Mouse (Mus musculus): Measurements from ENCODE around the gene Pax2.

Gene Pax2

DNA sequence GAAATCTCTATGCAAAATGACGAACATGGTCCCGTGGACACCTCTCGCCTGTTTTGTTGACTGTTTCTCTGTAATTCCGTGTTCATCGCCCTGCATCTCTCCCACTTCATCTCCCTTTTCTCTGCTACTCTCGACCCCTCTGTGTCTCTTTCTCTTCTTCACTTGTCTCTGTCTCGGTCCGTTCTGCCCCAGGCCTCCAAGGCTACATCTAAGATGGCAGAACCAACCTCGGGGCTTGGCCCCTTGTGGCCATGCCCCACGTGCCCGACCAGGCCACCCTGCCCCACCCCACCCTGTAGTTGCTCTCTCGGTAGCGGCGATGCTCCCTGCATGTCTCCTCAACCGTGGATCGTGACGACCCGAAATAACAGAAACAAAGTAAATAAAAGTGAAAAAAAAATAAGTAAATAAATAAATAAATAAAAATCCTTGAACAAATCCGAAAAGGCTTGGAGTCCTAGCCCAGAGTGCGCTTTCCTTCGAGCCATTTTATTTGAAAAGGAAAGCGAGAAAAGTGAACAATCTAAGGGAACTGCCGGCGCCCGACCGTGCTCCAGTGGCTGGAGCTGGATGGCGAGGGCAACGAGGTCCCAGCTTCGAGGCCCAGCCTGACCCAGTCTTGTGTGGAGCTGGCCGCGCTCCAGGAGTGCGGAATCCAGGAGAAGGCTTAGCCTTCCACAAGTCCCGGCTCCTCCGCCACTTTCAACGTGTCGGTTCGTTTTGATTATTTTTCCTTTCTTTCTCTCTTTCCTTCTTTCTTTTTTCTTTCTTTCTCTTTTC is 81.8 kb downstream of the Pax2 start:
- DNase-seq, result peak; percentile 83

DNA sequence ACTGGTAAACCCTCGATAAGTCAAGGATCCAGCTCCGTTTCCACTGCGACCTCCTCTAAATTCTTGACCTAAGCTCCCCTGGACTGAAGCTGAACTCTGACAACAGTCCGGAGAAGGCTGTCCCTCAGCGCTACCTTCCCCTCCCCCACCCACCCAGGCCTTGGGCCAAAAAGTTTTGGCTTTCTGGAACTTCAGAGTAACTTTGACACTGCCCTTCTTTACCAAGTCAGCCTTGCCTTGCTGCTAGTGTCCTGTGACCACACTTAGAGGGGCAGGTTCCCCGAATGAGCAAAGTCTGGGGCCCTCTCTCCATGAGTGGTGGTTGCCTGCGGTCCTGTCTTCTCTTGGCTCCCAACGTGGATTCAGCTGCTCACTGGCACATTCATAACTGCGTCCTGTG is 82.5 kb downstream of the Pax2 start:
- DNase-seq, result peak; percentile 77

- DNase-seq, result peak; percentile 43
Observed at GRCm38 (mm10) chr19:44842661-44843060, 86.8 kb downstream of the Pax2 start.

DNA sequence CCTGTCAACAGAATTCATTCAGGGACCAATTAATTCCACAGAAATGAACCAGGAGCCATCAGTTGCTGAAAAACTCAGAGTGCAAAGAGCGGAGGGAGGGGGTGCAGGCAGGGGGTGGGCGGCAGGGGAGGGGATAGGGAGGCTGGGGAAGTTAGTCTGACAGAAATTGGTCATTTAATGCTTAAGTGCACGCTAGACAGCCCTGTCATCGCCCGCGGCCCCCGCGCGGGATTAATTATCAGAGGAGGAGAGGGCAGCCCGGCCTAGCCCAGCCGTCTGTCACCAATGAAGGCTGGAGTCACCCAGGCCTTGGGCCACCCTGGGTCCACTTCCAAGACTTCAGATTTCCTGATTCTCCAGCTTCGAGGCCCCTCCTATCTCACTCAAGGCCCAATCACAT is 93.6 kb downstream of the Pax2 start:
- DNase-seq, result peak; percentile 41

DNA sequence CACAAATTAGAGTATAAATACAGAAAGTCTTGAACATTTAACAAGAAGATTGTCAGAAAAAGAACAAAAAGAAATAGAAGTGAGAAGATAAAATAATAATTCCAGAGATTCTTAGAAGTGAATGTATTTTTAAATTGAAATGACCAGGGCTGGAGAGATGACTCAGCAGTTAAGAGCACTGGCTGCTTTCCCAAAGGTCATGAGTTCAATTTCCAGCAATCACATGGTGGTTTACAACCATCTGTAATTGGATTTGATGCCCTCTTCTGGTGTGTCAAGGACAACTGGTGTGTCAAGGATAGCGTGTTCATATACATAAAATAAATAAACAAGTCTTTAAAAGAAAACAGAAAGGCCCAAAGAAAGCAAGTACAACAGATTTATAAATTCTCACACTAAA is 102.8 kb downstream of the Pax2 start:
- no peak for DNase-seq

DNA sequence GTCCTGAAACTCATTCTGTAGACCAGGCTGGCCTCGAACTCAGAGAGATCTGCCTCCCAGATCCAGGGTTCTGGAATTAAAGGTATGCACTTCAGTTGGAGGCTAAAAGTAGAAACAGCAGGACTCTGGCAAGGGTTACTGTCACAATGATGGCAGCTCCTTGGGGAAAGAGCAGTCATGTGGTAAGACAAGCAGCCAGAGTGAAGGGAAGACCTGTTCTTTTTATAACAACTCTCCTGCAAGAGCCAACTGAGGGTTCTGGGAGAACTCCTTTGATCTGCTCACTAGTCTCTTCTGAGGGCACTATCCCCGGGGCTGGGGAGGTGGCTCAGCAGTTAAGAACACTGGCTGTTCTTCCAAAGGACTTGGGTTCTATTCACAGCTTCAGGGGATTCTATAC is 112.9 kb downstream of the Pax2 start:
- DNase-seq, result peak; percentile 95

DNA sequence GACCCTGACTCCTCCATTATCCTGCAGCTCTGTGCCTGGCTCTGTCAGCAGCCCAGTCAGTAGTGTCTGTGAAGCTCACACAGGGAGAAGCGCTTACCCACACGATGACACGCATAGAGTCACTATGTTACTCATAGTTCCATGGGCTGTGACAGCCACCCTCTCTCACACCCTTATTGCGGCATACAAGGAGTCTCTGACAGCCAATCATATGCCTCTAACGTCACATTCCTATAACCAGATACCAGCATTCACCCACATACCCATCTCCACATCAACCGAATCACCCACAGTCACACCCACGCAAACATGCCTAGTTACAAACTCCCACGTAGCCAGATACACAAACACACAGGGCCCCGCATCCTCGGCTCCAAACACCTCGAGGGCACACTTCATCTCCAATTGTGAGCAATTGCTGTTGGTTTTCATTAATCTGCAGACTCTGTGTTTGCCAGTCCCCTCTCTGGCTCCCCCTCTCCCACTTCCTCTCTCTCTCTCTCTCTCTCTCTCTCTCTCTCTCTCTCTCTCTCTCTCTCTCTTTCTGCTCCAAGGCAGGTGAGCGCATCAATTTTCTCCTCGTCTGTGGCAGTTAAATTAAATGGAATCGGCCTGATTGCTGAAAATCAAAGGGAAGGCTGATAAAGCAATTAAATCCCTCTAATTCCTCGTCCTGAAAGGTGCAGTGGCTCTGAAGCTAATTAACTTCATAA is 118.5 kb downstream of the Pax2 start:
- DNase-seq, result peak; percentile 70

DNA sequence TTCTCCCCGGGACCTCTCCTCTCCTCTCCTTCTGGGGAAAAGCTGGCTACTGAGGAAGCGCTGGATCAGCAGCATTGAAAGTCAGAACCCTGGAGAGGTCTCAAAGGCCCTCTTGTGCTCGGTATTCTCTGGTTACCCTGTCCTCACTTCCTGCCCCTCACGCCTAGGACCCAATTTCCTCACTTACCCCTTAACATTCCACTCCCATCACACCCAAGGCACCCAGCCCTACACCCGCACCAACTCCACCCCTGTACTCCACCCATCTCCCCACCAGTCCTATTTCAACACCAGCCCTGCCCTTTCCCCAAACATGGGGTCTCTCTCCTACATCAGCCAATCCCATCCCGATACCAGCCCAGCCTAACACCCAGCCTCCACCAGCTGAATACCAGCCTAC is 119.1 kb downstream of the Pax2 start:
- peak; percentile 72 for DNase-seq

GRCm38 (mm10) chr19:44875718-44876117 is 119.9 kb downstream of the Pax2 start:
- DNase-seq, result no peak

DNA sequence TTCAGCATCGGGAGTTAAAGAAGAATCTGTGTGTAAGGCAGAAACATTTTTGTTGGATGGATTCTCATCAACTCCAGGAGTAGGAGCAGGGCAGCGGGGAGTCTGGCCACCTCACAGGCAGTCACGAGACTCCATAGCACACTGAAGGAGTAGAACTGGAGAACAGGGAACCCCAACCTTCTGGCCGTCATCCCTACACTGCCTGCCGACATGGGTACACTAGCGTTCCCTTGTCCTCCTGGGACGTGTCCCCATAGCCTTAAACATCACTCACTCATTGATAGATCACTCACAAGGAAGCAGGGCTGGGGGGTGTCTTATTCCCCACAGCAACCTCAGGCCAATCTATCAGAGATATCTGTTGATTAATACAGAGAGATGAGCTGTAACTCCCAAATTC is 120.7 kb downstream of the Pax2 start:
- peak; percentile 75 for DNase-seq

- DNase-seq, result peak; percentile 98
Observed at GRCm38 (mm10) chr19:44882552-44883024, 126.7 kb downstream of the Pax2 start.

DNA sequence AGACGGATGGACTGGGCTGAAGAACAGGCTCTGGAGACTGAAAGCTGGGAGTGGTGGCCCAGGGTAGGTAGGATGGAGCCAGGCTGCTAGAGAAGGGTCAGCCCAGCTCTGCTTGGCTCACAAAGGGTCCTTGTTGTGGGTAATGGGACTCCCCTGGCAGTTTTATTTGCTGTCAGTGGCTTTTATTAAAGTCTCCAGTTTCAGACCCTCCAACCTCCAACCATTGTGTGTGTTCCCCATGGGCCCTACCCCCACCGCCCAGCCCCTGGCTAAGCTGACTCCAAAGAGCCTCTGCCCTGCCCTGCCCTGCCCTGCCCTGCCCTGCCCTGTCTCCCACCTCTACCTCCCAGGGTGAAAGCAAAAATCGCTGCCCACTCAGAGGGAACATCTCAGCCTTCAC is 128.5 kb downstream of the Pax2 start:
- DNase-seq, result no peak

DNA sequence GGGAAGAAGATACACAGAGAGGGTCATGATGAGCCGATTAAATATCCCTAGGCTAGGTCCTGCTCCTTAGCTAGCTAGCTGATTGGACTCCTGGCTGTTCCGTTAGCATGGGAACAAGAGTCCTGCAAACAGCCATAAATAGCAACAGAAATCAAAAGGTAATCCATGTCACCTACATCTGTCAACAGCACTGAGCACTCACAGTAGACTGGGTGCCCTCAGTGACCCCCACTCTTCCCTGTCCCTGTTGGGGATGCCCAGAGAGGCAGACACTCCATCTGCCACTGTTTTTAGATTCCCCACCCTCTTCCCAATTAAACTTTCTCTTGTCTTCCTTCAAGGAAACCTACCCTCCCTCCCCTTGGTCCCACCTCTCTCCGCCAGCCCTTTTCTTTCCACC is 130.6 kb downstream of the Pax2 start:
- peak; percentile 95 for DNase-seq
